Mouse (Mus musculus) B cell, adult 67 days (primary cell): ENCODE data around the gene Gm29609. TPM values are rescaled to one million over a fixed set of nuclear protein-coding genes. Genes with fewer than 3 reads are reported as not detected.

Source experiments
- total RNA-seq, 2 experiments: library from RNA; stranded (reverse); gene quantifications; 4 replicates each; pipeline ENCODE4 v1.2.4; 2023

Gene Gm29609
- 1 to 10 TPM; 5.5 to 8.1 TPM for total RNA-seq

GRCm38 (mm10) chr5:31179766-31180630 lies at the start of gene Gm29609, which contains the start of gene Gtf3c2:
TSS of gene Gm29609 (minus strand) at chr5:31179911.
TSS of gene Gtf3c2 (minus strand) at chr5:31180144.

GRCm38 (mm10) chr5:31220448-31221303 lies 41.0 kb upstream of the Gm29609 start, which contains the start of gene Ppm1g:
TSS of gene Ppm1g (minus strand) at chr5:31220687.

GRCm38 (mm10) chr5:31201742-31202590 lies 22.3 kb upstream of the Gm29609 start, which contains the start of gene Zfp513:
TSS of gene Zfp513 (minus strand) at chr5:31202303.

GRCm38 (mm10) chr5:31192939-31193630 lies 13.4 kb upstream of the Gm29609 start, which contains the start of the genes Snx17 and Eif2b4:
TSS of gene Snx17 (plus strand) at chr5:31193227.
TSS of gene Eif2b4 (minus strand) at chr5:31193430.

GRCm38 (mm10) chr5:31154152-31154553 lies 25.6 kb downstream of the Gm29609 start, which contains the start of gene Mpv17:
TSS of gene Mpv17 (minus strand) at chr5:31154251.

GRCm38 (mm10) chr5:31138241-31138967 lies 41.3 kb downstream of the Gm29609 start, which contains the start of gene Ucn:
TSS of gene Ucn (minus strand) at chr5:31138829.

GRCm38 (mm10) chr5:31116354-31116753 lies 63.4 kb downstream of the Gm29609 start, which contains the start of gene Trim54:
TSS of gene Trim54 (plus strand) at chr5:31116712.

GRCm38 (mm10) chr5:31108000-31108490 lies 71.7 kb downstream of the Gm29609 start, which contains the start of gene Slc30a3:
TSS of gene Slc30a3 (minus strand) at chr5:31108237.

GRCm38 (mm10) chr5:31105814-31106335 lies 73.8 kb downstream of the Gm29609 start, which contains the start of gene Dnajc5g:
TSS of gene Dnajc5g (plus strand) at chr5:31106285.

Other genes with a start within 250 kb of the Gm29609 start
- not detected for gene Cgref1, start 234.3 kb downstream of the Gm29609 start, total RNA-seq
- 100 to 1,000 TPM; 166 to 187 TPM for gene Preb, start 219.6 kb downstream of the Gm29609 start, total RNA-seq
- not detected for gene Tcf23, start 211.2 kb downstream of the Gm29609 start, total RNA-seq
- gene Atraid, start 131.6 kb downstream of the Gm29609 start, total RNA-seq = 10 to 100 TPM; 25.9 to 48.3 TPM
- gene Slc5a6, start 131.0 kb downstream of the Gm29609 start, total RNA-seq = 10 to 100 TPM; 12.3 to 12.4 TPM
- gene Cad, start 125.1 kb downstream of the Gm29609 start, total RNA-seq = 10 to 100 TPM; 51.5 to 66.7 TPM
- gene Dnajc5g, start 73.6 kb downstream of the Gm29609 start, total RNA-seq = not detected
- gene Slc30a3, start 71.7 kb downstream of the Gm29609 start, total RNA-seq = under 1 TPM in 1 of 2 experiments, not detected in 1; 0.55 TPM
- not detected for gene Trim54, start 63.2 kb downstream of the Gm29609 start, total RNA-seq
- not detected for gene Ucn, start 41.1 kb downstream of the Gm29609 start, total RNA-seq
- 10 to 100 TPM; 24.0 to 27.0 TPM for gene Mpv17, start 25.7 kb downstream of the Gm29609 start, total RNA-seq
- 100 to 1,000 TPM; 206 to 216 TPM for gene Gtf3c2, start 233 bp upstream of the Gm29609 start, total RNA-seq
- gene Snx17, start 13.3 kb upstream of the Gm29609 start, total RNA-seq = 10 to 100 TPM; 87.5 to 89.2 TPM
- gene Eif2b4, start 13.5 kb upstream of the Gm29609 start, total RNA-seq = 10 to 100 TPM; 39.8 to 43.5 TPM
- 10 to 100 TPM; 64.4 to 65.3 TPM for gene Zfp513, start 22.4 kb upstream of the Gm29609 start, total RNA-seq
- 100 to 1,000 TPM; 127 to 149 TPM for gene Ppm1g, start 40.8 kb upstream of the Gm29609 start, total RNA-seq
- gene Nrbp1, start 61.0 kb upstream of the Gm29609 start, total RNA-seq = 100 to 1,000 TPM; 280 to 339 TPM
- gene Gm9970, start 61.3 kb upstream of the Gm29609 start, total RNA-seq = 1 to 10 TPM; 1.5 to 2.7 TPM
- 10 to 100 TPM; 19.0 to 25.7 TPM for gene Krtcap3, start 71.8 kb upstream of the Gm29609 start, total RNA-seq
- 10 to 100 TPM; 45.7 to 49.5 TPM for gene Ift172, start 111.2 kb upstream of the Gm29609 start, total RNA-seq
- 1 to 10 TPM; 1.3 to 1.4 TPM for gene Fndc4, start 116.2 kb upstream of the Gm29609 start, total RNA-seq
- not detected for gene Gckr, start 117.5 kb upstream of the Gm29609 start, total RNA-seq